ENCODE assay signal across 8 mouse cellular contexts in the genomic region with DNA sequence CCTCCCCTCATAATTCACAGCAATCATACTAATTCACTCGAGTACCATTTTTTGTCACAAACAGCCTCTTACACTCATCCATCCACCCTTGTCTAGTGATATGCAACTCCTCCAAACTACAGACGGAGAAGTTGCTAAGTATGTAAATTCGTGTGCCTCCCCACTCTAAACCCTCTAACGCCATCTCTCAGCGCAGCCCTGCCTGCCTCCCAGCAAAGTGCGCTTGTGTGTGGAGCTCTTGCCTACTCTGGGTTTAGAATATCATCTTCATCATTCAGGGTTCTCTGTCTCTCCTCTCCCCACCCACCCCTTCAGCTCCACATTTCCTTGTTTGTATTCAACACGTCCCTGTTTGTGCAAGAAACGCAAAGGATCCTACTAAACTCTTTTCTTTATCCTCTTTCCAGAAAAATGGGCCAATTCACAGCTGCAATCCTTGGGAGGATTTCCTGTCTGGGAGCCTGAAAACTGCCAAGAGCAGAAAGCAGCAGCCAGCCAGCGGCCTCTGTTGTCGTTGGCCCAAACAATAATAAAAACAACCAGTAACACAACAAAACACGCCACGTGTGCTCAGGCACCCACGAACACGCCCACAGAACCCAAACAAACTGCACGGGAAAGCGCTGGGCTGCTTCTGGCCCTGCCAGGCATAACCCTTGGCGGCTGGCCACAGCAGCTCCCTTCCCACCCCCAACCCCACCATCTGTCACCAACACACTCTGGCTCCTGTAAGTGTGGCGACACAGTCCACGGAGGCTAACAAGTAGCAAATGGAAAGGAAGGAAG.
A peak's percentile ranks its signal among the peaks of the same experiment; 100 is the strongest.
DNase-seq lines count a peak whose midpoint lies in the region.

No protein-coding gene starts in this region.

- no peaks in the 10 kb centered on the region for H3K36me3 ChIP-seq in hindbrain, embryonic 10.5 days

- no peaks in the 10 kb centered on the region for H3K27me3 ChIP-seq in hindbrain, embryonic 10.5 days (ENCODE audit: insufficient read depth, poor library complexity, severe bottlenecking)

- no peak overlapping the region for H3K4me3 ChIP-seq in hindbrain, embryonic 10.5 days

- H3K9me3 ChIP-seq in hindbrain, embryonic 10.5 days, result no peaks in the 10 kb centered on the region

- 55% methylated on average over 19 of the region's 19 CpGs for WGBS in hindbrain, embryonic 10.5 days

- H3K4me1 ChIP-seq in hindbrain, embryonic 10.5 days (replicated peaks), result peaks cover 10% of the 10 kb centered on the region

- peak; percentile 70 for DNase-seq in Muller cell, postnatal 12 days (ENCODE audit: inconsistent ontology term)
- peak; percentile 79 for DNase-seq in cerebellum, adult 9-10 months
- DNase-seq in frontal cortex, postnatal 36 days (ENCODE audit: low spot score in 2 of 2), result peak; percentile 47 to 55
- DNase-seq in hindbrain, embryonic 10.5 days (ENCODE audit: low spot score), result peak; percentile 40
- DNase-seq in layer of hippocampus, adult 9-11 months, result peak; percentile 40
- peak; percentile 16 for DNase-seq in lung, postnatal 36 days
- DNase-seq in right cerebral cortex, adult 2 months (ENCODE audit: low spot score in 2 of 2), result peak; percentile 53 to 54
- DNase-seq in spleen, postnatal 14 days (ENCODE audit: low spot score in 2 of 2), result no peak

- peak overlapping the region; percentile 71 for H3K27ac ChIP-seq in hindbrain, embryonic 10.5 days

Comparison
In these comparisons a context has a peak if more than half of its experiments do, and no peak if none do; other contexts are left out.
1. DNase-seq: peak in Muller cell, postnatal 12 days (single experiment), cerebellum, adult 9-10 months (single experiment), frontal cortex, postnatal 36 days (2 of 2), hindbrain, embryonic 10.5 days (single experiment), layer of hippocampus, adult 9-11 months (single experiment), lung, postnatal 36 days (single experiment) and right cerebral cortex, adult 2 months (2 of 2); none in spleen, postnatal 14 days (0 of 2).